Mouse (Mus musculus) kidney, embryonic 16.5 days (tissue): ENCODE measurements around the gene Wdr35. TPM values are rescaled to one million over a fixed set of nuclear protein-coding genes. Genes with fewer than 3 reads are reported as not detected.

Experiments used
- ATAC-seq: fragments of 200-750 bp; cut with Nextera tagmentation; 2 replicates; pipeline ENCODE4 v1.8.0; 2017; ENCODE audit warnings: moderate TSS enrichment; ENCODE audit not compliant: low FRiP score, low TSS enrichment
- H3K27ac ChIP-seq: fragments of 300-500 bp; sonication (generic); 2 replicates; pipeline ENCODE4 v1.5.1; 2014; ENCODE audit warnings: low read length
- H3K27me3 ChIP-seq: fragments of 300-500 bp; sonication (generic); 2 replicates; pipeline ENCODE4 v1.6.1; 2014; ENCODE audit warnings: low read length, control low read depth, mixed read lengths; ENCODE audit not compliant: insufficient read depth
- H3K36me3 ChIP-seq: fragments of 300-500 bp; sonication (generic); 2 replicates; pipeline ENCODE4 v1.6.1; 2014; ENCODE audit warnings: low read length, control low read depth, mixed read lengths; ENCODE audit not compliant: insufficient read depth
- H3K4me1 ChIP-seq: fragments of 300-500 bp; sonication (generic); 2 replicates; pipeline ENCODE4 v1.6.1; 2014; ENCODE audit warnings: low read length, control low read depth, mixed read lengths; ENCODE audit not compliant: insufficient read depth
- H3K4me2 ChIP-seq: fragments of 300-500 bp; sonication (generic); replicated peaks from 2 replicates; pipeline ENCODE4 v1.6.1; 2014; ENCODE audit warnings: low read depth, low read length
- H3K4me3 ChIP-seq: fragments of 300-500 bp; sonication (generic); 2 replicates; pipeline ENCODE4 v1.5.1; 2014; ENCODE audit warnings: mild to moderate bottlenecking, low read length
- H3K9ac ChIP-seq: fragments of 300-500 bp; sonication (generic); replicated peaks from 2 replicates; pipeline ENCODE4 v1.6.1; 2014; ENCODE audit warnings: low read length
- H3K9me3 ChIP-seq: fragments of 300-500 bp; sonication (generic); 2 replicates; pipeline ENCODE4 v1.6.1; 2016; ENCODE audit warnings: low read length, control low read depth
- WGBS: fragments of 180-500 bp; shearing (Covaris S2); extraction: QIAGEN DNeasy Blood & Tissue Kit; methylation state at CpG from one replicate; pipeline ENCODE4 v1.1.7; 2014; 5-methylcytosine and 5-hydroxymethylcytosine counted together
- polyA plus RNA-seq: library from polyadenylated mRNA; unstranded; fragments of >200 nt; fragmentation: Nextera tagmentation; extraction: Ambion mirVana; gene quantifications from 2 replicates; pipeline ENCODE4 v1.2.1, GENCODE M21; 2015

Gene Wdr35
- polyA plus RNA-seq, 1 experiment from 2014 or later: 21.0 TPM

DNA sequence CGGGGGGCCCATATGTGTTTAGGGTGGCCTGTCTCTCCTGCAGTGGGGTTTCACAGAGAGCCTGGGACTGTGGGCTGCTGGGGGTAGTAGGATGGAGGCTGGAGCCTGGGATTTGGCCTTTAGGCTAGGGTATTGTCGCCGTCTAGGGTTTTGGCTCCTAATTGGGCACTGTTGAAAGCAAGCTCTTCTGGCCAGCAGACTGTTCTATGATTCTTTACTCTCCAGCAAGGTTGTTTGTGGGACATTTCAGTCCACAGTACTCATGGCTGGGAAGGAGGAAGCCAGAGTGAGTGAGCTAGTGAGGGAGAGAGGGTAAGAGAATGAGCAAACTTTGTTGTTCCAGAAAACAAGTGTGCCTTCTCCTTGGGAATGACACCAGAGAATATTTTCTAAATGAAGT lies 85.8 kb downstream of the Wdr35 start:
- WGBS: 86% methylated on average over 3 of the region's 3 CpGs
- no peaks in the 10 kb centered on the region for H3K27me3 ChIP-seq
- H3K9ac ChIP-seq: no peak overlapping the region
- no peaks in the 10 kb centered on the region for H3K4me1 ChIP-seq
- no peaks in the 10 kb centered on the region for H3K9me3 ChIP-seq
- no peak overlapping the region for H3K4me3 ChIP-seq
- H3K27ac ChIP-seq: peak overlapping the region; percentile 36; the same call in 1 of the 2 replicates
- H3K4me2 ChIP-seq: no peak overlapping the region
- H3K36me3 ChIP-seq: no peaks in the 10 kb centered on the region
- ATAC-seq: no peak

DNA sequence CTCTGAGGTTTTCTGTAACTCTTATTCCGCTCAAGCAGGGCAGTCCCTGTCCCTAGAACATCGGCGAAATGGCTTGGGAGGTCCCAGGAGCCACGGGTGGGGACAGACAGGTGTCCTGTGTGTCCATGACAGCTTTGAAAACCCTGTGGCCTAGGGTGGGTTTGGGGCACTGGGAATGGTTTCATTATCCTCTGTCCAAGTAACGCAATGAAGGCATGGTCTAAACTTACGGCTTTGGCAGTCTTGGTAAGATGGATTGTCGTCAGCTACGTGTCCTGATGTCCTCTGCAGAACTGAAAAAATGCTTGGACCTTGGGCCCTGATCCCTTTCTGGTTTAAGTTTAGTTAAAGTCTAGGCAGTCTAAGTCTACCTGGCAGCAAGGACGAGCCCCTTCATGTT lies 86.3 kb downstream of the Wdr35 start:
- no peak overlapping the region for H3K4me2 ChIP-seq
- peak; percentile 66; the same call in 1 of the 2 replicates for ATAC-seq
- no peak overlapping the region for H3K9ac ChIP-seq
- 68% methylated on average over 9 of the region's 9 CpGs for WGBS
- no peak overlapping the region for H3K4me3 ChIP-seq
- H3K4me1 ChIP-seq: no peaks in the 10 kb centered on the region
- H3K27me3 ChIP-seq: no peaks in the 10 kb centered on the region
- no peaks in the 10 kb centered on the region for H3K36me3 ChIP-seq
- no peaks in the 10 kb centered on the region for H3K9me3 ChIP-seq
- peak overlapping the region; percentile 31; the same call in 1 of the 2 replicates for H3K27ac ChIP-seq

DNA sequence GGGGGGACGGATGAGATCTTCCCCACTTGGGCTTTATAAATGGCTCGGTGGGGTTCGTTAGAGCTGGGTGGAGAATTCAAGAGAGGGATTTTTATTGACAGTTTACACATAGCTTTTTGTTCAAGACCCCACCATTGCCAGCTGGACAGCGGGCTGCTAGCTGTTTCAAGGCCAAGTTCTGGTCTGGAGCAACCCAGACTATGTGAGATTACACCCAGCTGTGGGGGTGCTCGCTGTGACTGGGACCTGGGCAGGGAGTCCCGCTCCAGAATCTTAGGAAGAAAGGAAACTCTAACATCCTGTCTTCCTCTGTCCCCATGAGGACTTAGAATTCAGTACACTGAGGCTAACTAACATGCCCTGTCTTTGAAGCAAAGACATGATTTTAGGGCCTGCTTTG lies 89.9 kb downstream of the Wdr35 start:
- H3K27ac ChIP-seq: no peak overlapping the region
- no peak overlapping the region for H3K4me2 ChIP-seq
- H3K9ac ChIP-seq: no peak overlapping the region
- WGBS: 81% methylated on average over 6 of the region's 6 CpGs
- no peaks in the 10 kb centered on the region for H3K9me3 ChIP-seq
- no peaks in the 10 kb centered on the region for H3K36me3 ChIP-seq
- H3K4me3 ChIP-seq: no peak overlapping the region
- no peaks in the 10 kb centered on the region for H3K27me3 ChIP-seq
- H3K4me1 ChIP-seq: no peaks in the 10 kb centered on the region
- no peak for ATAC-seq

DNA sequence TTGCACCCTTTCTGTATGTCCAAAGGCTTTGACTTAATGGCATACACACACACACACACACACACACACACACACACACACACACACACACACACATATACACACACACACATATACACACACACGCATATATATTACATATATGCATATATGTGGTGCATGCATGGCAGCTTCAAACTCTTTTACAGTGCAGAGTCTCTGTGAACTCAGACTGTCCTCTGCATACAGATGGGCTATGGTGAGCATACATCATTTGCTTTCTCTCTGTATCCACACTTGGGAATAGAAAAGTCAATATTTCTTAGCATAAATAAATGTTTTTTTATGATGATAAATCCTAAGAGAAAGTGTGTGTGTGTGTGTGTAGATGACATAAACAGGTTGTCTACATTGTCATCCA lies 97.4 kb downstream of the Wdr35 start:
- 80% methylated on average over 1 of the region's 1 CpGs for WGBS
- Histone ChIP-seq H3K9ac (no peak overlapping the region), H3K36me3 (no peaks in the 10 kb centered on the region), H3K9me3 (no peaks in the 10 kb centered on the region), H3K4me2 (no peak overlapping the region), H3K4me1 (no peaks in the 10 kb centered on the region), H3K27ac (no peak overlapping the region), H3K27me3 (no peaks in the 10 kb centered on the region), H3K4me3 (no peak overlapping the region)
- ATAC-seq: no peak

DNA sequence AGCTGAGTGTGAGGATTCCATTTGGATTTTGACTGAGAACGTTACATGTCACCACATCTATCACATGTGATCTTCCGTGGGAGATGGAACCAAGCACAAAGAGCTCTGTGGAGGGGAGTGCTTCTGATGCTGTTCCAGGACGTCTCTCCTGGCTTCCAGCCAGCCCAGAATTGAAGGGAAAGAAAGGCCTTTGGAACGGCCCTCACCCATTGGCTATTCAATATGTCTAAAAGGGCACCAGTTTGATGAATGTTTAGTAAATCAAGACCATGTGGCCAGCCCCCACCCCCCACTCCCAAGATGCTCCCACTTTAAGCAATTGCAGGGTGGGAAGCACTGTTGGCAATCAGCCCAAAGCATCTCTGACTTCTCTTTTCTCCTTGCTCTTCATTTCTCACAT lies 97.8 kb downstream of the Wdr35 start:
- Histone ChIP-seq H3K27ac (no peak overlapping the region), H3K4me3 (no peak overlapping the region), H3K4me1 (no peaks in the 10 kb centered on the region), H3K9ac (no peak overlapping the region), H3K36me3 (no peaks in the 10 kb centered on the region), H3K4me2 (no peak overlapping the region), H3K9me3 (no peaks in the 10 kb centered on the region), H3K27me3 (no peaks in the 10 kb centered on the region)
- WGBS: 52% methylated on average over 4 of the region's 4 CpGs
- no peak for ATAC-seq

DNA sequence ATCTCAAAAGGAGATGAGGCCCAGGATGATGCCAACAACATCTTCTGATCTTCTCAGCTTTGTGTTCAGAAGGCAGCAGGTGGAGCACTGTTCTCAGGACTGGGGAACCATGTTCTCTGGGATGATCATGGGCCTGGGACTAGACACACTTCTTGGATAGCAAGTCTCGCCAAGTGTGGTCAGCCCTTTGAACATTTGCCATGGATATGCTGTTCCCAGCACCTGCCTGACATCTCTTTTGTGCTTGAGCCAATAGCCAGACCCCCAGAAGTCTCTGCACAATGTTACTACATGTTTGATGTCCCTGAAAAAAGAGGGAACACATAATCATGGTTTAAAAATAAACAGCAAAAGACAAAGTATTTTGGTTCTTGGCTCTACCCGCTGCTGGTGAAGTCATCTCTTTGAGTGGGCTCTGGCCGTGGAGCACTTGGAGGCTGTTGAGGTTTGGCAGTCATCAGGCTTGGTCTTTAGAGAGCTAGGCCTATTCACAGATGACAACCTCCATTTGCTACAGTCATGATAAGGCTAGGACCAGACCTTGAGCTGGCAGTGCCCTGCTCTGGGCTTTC lies 103.9 kb downstream of the Wdr35 start:
- no peaks in the 10 kb centered on the region for H3K27me3 ChIP-seq
- no peak overlapping the region for H3K4me3 ChIP-seq
- H3K27ac ChIP-seq: no peak overlapping the region
- 86% methylated on average over 3 of the region's 3 CpGs for WGBS
- H3K9me3 ChIP-seq: no peaks in the 10 kb centered on the region
- no peaks in the 10 kb centered on the region for H3K36me3 ChIP-seq
- H3K9ac ChIP-seq: no peak overlapping the region
- no peak overlapping the region for H3K4me2 ChIP-seq
- ATAC-seq: no peak
- H3K4me1 ChIP-seq: no peaks in the 10 kb centered on the region

Other genes with a start within 250 kb of the Wdr35 start
- gene Sdc1, start 202.6 kb upstream of the Wdr35 start, polyA plus RNA-seq: 65.4 and 66.9 TPM in 2 replicates
- gene Laptm4a, start 52.2 kb upstream of the Wdr35 start, polyA plus RNA-seq: 327 and 343 TPM in 2 replicates
- 0.53 and 0.57 TPM in 2 replicates for gene Matn3, start 26.0 kb upstream of the Wdr35 start, polyA plus RNA-seq
- gene Ttc32, start 56.1 kb downstream of the Wdr35 start, polyA plus RNA-seq: 23.4 and 25.1 TPM in 2 replicates